Mouse (Mus musculus) lung, postnatal 0 days (tissue): ENCODE data around the gene Ttc23l.

Experiments used
- CTCF ChIP-seq: IDR thresholded peaks from 2 replicates; pipeline ENCODE4 v1.5.1; 2016; ENCODE audit warnings: antibody characterized with exemption, mild to moderate bottlenecking
- EP300 ChIP-seq: IDR thresholded peaks from 2 replicates; pipeline ENCODE4 v1.6.1; 2016; ENCODE audit warnings: antibody characterized with exemption, mild to moderate bottlenecking, control low read depth

GRCm38 (mm10) chr15:10531352-10531751, 27.1 kb downstream of the Ttc23l start:
- TF ChIP-seq CTCF (no peak), EP300 (no peak)
